Mouse (Mus musculus) megakaryocyte, embryonic 14.5 days (primary cell): Measurements from ENCODE around the gene Fcrlb.

ENCODE experiments used
- FLI1 ChIP-seq: IDR thresholded peaks from 2 replicates; pipeline ENCODE4 v1.6.1; 2012; ENCODE audit warnings: low read length, inconsistent platforms, mixed read lengths
- GATA1 ChIP-seq: IDR thresholded peaks from 3 replicates; pipeline ENCODE4 v1.6.1; 2012; ENCODE audit warnings: mixed read lengths, low read length, inconsistent platforms, borderline replicate concordance

GRCm38 (mm10) chr1:170919308-170919707 is 6.6 kb upstream of the Fcrlb start:
- TF ChIP-seq GATA1, result no peak
- TF ChIP-seq FLI1, result no peak
